Mouse (Mus musculus) stomach, postnatal 0 days (tissue): Measurements from ENCODE around the gene Tepp.

ENCODE experiments used
- CTCF ChIP-seq: IDR thresholded peaks from 2 replicates; pipeline ENCODE4 v1.5.1; 2016; ENCODE audit warnings: antibody characterized with exemption, low read depth, mild to moderate bottlenecking, moderate library complexity
- EP300 ChIP-seq: optimal IDR thresholded peaks from 2 replicates; pipeline ENCODE3; 2016; ENCODE audit warnings: antibody characterized with exemption

DNA sequence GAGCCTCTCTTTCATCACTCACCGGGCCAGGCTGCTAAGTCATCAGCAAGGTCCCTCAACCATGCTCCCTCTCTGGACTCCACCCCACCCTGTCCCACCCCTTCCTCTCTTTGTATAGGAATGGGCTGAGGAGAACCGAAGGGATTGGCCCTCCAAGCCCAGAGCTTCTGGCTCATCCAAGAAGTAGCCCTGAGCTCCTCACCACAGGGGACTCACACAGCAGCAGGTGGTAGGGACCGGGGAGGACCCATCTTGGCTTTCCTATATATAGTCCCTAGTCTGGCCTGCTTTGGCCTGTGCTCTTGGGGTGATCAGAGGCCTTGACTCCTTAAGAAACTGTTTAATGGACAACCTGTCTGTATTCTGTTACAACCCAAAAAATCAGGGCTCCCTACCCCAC, 64.1 kb downstream of the Tepp start:
- TF ChIP-seq CTCF (no peak), EP300 (no peak)
